Mouse (Mus musculus) right cerebral cortex, postnatal 10 days (tissue): ENCODE results near the gene Ttc27.

Experiments
- DNase-seq, 2 experiments: peaks; one replicate each; pipeline ENCODE4 v3.0.0; 2021; ENCODE audit warnings: low spot score in 2 of 2

Ttc27 gene

DNA sequence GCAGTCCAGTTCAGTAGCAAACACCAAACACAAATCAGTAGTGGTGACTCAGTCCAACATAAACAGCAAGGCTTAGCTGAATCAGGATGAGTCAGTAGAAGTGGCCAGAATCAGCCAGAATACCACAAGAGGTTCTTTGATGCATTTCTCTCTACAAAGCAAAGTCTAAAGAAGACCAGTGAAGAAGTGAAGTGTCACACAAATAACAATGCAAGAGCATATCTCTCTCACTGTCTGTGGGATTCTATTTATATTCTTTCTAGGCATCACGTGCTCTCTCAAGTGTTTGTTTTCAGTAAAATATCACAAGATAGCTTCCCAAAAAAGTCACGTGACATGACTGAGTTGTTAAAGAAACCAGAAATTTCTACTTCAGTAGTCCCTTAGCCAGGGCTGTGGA, 102.2 kb downstream of the Ttc27 start:
- no peak for DNase-seq

GRCm38 (mm10) chr17:74830851-74831250, 113.3 kb downstream of the Ttc27 start:
- no peak for DNase-seq

- no peak for DNase-seq
Observed at GRCm38 (mm10) chr17:74841721-74842120, 124.2 kb downstream of the Ttc27 start.

DNA sequence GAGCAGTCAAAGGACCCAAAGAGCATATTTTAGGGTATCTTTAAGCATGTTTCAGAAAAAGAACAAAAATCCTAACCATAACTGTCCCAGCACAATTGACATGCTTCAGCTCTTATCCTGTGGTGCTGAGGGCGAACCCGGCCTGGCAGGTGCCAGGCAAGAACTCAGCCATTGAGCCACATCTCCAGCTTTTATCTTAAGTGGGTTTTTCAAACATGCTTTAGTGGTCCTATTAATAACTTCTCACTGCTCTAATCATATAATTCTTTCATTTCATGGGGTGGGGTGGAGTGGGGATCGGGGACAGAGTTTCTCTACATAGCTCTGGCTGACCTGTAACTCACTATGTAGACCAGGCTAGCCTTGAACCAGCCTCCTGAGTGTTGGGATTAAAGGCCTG, 125.1 kb downstream of the Ttc27 start:
- DNase-seq: no peak

GRCm38 (mm10) chr17:74843486-74843885, 126.0 kb downstream of the Ttc27 start:
- DNase-seq: no peak

GRCm38 (mm10) chr17:74846031-74846891, 128.7 kb downstream of the Ttc27 start:
- no peak for DNase-seq

DNA sequence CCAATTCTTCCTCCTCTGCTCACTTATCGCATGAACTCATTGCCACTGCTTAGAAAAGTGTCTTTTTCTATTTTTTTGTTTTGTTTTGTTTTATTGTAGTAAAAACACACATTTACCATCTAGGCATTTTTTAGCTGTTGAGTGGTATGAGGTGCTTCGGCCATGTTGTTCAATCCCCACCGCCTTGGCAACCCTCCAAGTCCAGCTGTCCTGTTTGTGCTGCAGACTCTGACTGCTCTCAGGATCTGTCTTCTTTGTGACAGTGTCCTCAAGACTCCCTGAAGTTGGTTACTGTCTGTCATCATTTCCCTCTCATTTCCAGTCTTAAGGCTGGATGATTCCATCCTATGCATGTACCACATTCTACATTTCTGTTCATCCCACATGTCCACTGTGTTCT, 132.7 kb downstream of the Ttc27 start:
- no peak for DNase-seq

DNA sequence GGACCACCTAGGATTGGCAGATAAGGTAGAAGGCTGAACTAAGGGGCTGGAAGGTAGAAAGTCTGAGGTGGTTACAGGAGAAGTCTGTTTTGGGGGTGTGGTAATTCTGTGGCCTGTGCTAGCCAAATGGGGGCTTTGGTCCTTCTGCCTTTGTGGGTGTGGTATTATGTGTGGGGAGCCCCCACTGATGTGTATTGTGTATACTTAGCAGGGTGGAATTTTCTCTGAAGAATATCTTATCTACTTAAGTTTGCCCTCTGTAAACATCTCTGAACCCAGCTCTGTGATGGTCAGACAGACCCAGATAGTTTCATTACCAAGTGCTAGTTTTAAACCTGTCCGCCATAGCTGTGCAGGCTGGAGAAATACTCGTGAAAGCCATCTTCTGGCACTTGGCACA, 141.8 kb downstream of the Ttc27 start:
- no peak for DNase-seq

GRCm38 (mm10) chr17:74860180-74860993, 142.9 kb downstream of the Ttc27 start:
- no peak for DNase-seq

GRCm38 (mm10) chr17:74863845-74864244, 146.3 kb downstream of the Ttc27 start:
- no peak for DNase-seq

- DNase-seq: no peak
Observed at GRCm38 (mm10) chr17:74864790-74865548, 147.4 kb downstream of the Ttc27 start.

- DNase-seq: no peak
Observed at GRCm38 (mm10) chr17:74865694-74866564, 148.4 kb downstream of the Ttc27 start.

DNA sequence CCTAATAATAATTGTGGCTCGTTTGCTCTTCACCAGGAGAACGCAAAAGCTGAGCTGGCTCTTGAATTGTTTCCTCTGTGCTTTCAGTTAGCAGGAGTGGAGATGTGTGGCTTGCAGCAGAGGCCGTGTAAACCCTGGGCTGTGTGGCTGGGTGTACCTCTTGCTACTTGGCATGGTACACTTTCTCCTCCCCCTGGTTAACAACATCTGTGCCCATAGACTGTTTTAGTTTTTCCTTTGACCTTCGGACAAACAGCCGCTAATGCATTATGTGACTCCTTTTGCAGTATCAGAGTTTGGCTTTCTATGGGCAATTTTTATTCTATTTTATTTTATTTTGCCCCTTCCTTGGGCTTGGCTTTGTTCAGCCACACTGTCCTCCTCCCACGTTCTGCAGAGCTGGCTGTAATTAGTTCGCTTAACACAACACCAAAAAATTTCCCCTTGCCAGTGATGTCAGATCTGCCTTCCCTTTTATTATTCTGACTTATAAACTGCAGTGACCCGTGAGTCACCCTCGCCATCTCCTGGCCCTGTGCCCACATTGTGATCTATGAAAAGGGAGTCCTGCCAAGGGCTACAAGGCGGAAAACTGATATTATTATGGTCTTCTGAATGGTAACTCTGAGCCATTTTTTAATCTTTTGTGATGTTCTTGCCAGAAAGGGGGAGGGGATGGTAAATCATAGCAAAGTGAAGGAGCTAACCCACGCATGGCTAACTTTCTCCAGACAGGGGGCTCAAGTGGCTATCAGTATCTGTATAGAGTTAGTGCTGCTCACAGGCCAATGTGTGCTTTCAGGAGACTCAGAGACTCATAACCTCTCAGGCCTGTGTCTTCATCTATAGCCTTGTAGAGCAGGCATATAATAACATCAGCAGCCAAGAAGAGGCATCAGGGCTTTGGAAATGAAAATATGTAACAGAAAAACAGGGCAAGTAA, 149.3 kb downstream of the Ttc27 start:
- no peak for DNase-seq

- DNase-seq: no peak
Observed at GRCm38 (mm10) chr17:74868185-74868907, 150.8 kb downstream of the Ttc27 start.

GRCm38 (mm10) chr17:74869556-74869955, 152.0 kb downstream of the Ttc27 start:
- DNase-seq: no peak

DNA sequence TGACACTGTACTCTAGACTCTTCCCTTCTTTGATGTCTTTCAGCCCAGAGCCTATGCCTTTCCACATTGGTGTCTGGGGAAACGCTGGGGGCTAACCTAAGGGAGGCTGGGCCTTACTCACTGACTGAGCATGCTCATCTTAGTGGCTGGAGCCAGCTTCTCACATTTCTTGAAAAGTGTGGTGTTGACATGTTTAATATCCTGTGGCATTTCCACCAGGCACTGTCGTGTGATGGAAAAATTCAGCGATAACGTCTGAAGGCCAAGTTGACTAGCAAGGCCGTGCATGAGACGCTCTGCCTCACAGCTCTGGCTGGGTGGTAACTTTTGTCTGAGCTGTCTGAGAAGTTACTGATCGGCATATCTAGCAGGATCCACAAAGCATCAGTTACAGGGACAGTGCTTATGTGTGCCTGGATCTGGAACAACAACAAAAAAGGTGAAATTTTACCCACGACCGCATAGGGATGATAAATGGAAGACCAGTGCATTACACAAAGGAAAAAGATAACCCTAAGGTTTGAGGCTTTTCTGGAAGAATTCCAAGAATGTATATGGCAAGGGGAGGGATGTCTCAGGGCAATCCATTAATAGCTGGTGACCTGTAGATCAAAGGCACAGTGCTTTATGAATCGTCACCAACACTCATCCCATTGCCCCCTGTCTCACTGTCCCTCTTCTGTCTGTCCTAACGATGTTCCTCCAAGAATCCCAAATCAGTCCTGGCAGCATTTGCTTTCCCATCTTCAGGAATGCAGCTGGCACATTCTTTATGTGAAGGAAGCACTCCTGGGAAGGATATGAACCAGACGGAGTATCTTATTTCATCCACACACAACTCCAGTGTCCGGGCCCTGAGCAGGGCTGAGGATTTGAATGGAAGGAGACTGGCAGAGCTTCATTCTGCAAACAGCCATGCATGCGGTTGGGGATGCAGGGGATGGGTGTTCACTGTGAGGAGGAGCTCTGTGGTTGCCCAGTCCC, 152.9 kb downstream of the Ttc27 start:
- DNase-seq: no peak

DNA sequence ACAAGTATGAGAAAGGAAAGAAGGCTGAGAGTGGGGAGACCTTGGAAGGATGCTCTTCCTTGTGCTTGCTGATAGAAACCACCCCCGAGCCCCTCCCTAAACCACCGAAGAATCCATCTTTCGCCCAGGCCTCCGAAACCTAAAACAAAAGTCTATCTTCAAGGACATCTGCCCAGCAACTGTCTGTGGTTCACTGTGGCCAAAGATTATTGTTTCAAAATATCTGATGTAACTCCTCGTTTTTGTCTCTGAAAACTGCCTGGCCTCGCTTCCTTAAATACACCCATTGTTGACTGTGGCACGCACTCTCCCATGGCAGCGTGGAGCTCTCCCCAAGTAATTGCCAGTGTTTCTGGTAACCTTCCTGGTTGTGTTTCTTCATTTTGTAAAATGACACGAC, 155.0 kb downstream of the Ttc27 start:
- no peak for DNase-seq

- no peak for DNase-seq
Observed at GRCm38 (mm10) chr17:74873756-74874155, 156.2 kb downstream of the Ttc27 start.
